Mouse (Mus musculus) hindbrain, embryonic 12.5 days (tissue): Measurements from ENCODE around the gene Cds1. TPM values are rescaled to one million over a fixed set of nuclear protein-coding genes. Genes with fewer than 3 reads are reported as not detected.

Source experiments
- ATAC-seq: fragments of 200-750 bp; cut with Nextera tagmentation; 2 replicates; pipeline ENCODE4 v1.8.0; 2017; ENCODE audit warnings: moderate TSS enrichment; ENCODE audit not compliant: low FRiP score
- H3K27ac ChIP-seq: fragments of 300-500 bp; sonication (generic); 2 replicates; pipeline ENCODE4 v1.5.1; 2016; ENCODE audit warnings: mild to moderate bottlenecking
- H3K27me3 ChIP-seq: fragments of 300-500 bp; sonication (generic); 2 replicates; pipeline ENCODE4 v1.6.1; 2016; ENCODE audit warnings: mild to moderate bottlenecking
- H3K36me3 ChIP-seq: fragments of 300-500 bp; sonication (generic); 2 replicates; pipeline ENCODE4 v1.6.1; 2016; ENCODE audit warnings: mild to moderate bottlenecking
- H3K4me1 ChIP-seq: fragments of 300-500 bp; sonication (generic); 2 replicates; pipeline ENCODE4 v1.6.1; 2016
- H3K4me2 ChIP-seq: fragments of 300-500 bp; sonication (generic); replicated peaks from 2 replicates; pipeline ENCODE4 v1.6.1; 2016; ENCODE audit warnings: mild to moderate bottlenecking
- H3K4me3 ChIP-seq: fragments of 300-500 bp; sonication (generic); 2 replicates; pipeline ENCODE4 v1.5.1; 2016; ENCODE audit warnings: mild to moderate bottlenecking
- H3K9ac ChIP-seq: fragments of 300-500 bp; sonication (generic); 2 replicates; pipeline ENCODE4 v1.6.1; 2016; ENCODE audit warnings: mild to moderate bottlenecking, moderate library complexity
- H3K9me3 ChIP-seq: fragments of 300-500 bp; sonication (generic); replicated peaks from 2 replicates; pipeline ENCODE4 v1.6.1; 2016; ENCODE audit warnings: mild to moderate bottlenecking
- WGBS: fragments of 180-500 bp; shearing (Covaris S2); methylation state at CpG from one replicate; pipeline ENCODE4 v1.1.7; 2016; 5-methylcytosine and 5-hydroxymethylcytosine counted together
- polyA plus RNA-seq: library from polyadenylated mRNA; unstranded; fragments of >200 nt; fragmentation: Nextera tagmentation; extraction: Ambion mirVana; gene quantifications from 2 replicates; pipeline ENCODE4 v1.2.1, GENCODE M21; 2016

Cds1 gene
- 3.2 and 3.5 TPM in 2 replicates for polyA plus RNA-seq

DNA sequence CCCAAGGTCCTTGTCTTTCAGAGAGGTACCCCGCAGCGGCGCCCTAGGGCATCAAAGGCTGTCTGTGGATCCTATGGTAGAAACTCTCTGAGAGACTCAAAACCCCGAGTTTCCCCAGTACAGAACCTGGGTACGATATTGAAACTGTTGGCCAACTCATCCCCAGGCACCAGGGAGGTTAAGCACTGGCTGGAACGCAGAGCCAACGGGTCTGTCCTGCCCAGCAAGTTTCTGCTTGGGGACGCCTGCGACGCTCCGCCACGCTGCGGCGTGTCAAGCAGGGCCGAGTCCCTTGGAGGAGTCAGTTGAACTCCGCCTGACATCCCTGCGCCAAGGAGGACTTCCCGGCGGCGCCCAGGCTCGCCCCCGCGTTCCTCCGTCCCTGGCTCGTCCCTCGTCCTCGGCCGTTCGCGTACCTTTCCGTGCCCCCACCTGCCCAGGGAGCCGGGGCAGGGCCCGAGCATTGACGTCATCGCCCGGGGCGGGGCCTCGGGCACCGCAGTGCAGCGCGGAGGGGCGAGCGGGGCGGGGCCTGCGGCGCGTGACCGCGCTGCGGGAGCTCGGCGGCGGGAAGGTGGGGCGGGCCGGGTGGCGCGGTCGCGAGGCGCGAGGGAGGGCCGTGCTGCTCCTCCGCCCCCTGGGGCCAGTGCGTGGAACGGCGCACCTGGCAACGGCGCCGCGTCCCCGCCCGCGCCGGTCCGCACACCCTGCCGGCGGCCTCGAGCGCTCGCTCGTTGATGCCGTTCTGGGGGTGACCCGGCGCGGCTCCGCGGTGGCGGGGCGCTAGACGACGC lies at the start of gene Cds1:
Gene Cds1, plus strand, starts transcription at position 577 of the 794 bp plus-strand sequence.
- Histone ChIP-seq H3K4me1 (peaks cover 6% of the 10 kb centered on the region; the same call in 1 of the 2 replicates), H3K27ac (no peak within 1 kb of the TSS), H3K9ac (peak within 1 kb of the TSS; percentile 68), H3K4me2 (peak within 1 kb of the TSS; percentile 98), H3K27me3 (peaks cover 80% of the 10 kb centered on the region), H3K9me3 (no peaks in the 10 kb centered on the region), H3K4me3 (peak within 1 kb of the TSS; percentile 68), H3K36me3 (no peaks in the 10 kb centered on the region)
- under 1% methylated on average over 61 of the region's 91 CpGs for WGBS
- ATAC-seq, result peak; percentile 88

DNA sequence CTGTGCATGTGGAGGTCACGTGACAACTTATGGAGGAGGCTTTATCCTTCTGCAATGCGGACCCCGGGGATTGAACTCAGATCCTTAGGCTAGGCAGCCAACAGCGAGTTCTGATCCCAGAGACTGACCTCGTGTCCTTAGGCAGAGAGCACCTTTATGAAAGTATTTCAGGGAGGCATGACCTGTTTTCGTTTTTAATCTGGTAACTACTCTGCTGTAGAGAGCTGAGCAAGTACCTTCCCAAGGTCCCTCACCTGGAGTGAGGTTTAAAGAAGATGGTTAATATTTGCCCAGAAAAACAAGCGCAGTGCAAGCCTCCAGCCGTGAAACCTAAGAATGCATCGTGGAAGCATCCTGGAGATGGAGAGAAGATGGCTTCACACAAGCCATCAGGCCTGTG lies 40.7 kb upstream of the Cds1 start:
- no peak overlapping the region for H3K4me2 ChIP-seq
- no peaks in the 10 kb centered on the region for H3K27me3 ChIP-seq
- 91% methylated on average over 9 of the region's 9 CpGs for WGBS
- ATAC-seq, result no peak
- H3K27ac ChIP-seq, result no peak overlapping the region
- H3K4me1 ChIP-seq, result 0 out of 2 replicates have a peak, but pooled peaks cover 5% of the 10 kb centered on the region
- H3K4me3 ChIP-seq, result no peak overlapping the region
- no peak overlapping the region for H3K9ac ChIP-seq
- H3K36me3 ChIP-seq, result no peaks in the 10 kb centered on the region
- H3K9me3 ChIP-seq, result no peaks in the 10 kb centered on the region

DNA sequence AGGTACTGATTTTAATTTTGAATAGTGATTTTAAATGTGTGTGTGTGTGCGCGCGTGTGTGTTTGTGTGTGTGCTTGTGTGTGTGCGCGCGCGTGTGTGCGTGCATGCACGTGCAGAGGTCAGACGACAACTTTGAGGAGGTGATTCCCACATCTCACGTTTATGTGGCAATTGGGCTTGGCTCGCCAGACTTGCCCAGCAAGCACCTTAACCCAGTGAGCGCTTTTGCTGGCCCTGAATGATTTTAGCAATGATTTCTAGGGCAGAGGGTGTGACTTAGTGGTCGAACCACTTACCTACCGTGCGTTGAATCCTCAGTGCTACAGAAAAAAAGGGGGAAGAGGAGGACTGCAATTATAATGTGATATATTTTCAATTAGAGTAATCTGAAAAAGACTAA lies 40.2 kb upstream of the Cds1 start:
- Histone ChIP-seq H3K36me3 (no peaks in the 10 kb centered on the region), H3K4me1 (0 out of 2 replicates have a peak, but pooled peaks cover 5% of the 10 kb centered on the region), H3K27me3 (no peaks in the 10 kb centered on the region), H3K9ac (no peak overlapping the region), H3K4me3 (no peak overlapping the region), H3K9me3 (no peaks in the 10 kb centered on the region), H3K27ac (no peak overlapping the region), H3K4me2 (no peak overlapping the region)
- 95% methylated on average over 16 of the region's 16 CpGs for WGBS
- ATAC-seq, result no peak

DNA sequence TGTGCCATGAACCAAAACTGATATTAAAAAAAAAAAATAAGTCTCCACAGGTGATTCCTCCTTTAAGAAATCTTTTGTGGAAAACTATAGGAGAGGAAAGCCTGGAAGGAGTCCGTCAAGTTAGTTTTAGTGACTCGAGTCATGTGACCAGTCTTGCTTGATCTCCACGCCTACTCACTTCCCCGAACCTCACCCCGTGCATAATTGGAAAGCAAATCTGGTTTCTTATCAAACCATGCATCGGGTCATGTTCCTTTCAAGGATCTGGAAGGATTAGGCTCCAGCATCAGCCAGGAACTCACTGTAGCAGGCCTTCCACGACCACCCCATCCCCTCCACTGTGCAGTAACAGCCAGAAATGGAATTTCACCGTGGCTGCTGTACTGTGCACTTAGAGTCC lies 39.2 kb upstream of the Cds1 start:
- ATAC-seq, result no peak
- WGBS, result 85% methylated on average over 8 of the region's 8 CpGs
- Histone ChIP-seq H3K36me3 (no peaks in the 10 kb centered on the region), H3K4me2 (no peak overlapping the region), H3K9me3 (no peaks in the 10 kb centered on the region), H3K27me3 (no peaks in the 10 kb centered on the region), H3K4me1 (0 out of 2 replicates have a peak, but pooled peaks cover 3% of the 10 kb centered on the region), H3K27ac (no peak overlapping the region), H3K9ac (no peak overlapping the region), H3K4me3 (no peak overlapping the region)

DNA sequence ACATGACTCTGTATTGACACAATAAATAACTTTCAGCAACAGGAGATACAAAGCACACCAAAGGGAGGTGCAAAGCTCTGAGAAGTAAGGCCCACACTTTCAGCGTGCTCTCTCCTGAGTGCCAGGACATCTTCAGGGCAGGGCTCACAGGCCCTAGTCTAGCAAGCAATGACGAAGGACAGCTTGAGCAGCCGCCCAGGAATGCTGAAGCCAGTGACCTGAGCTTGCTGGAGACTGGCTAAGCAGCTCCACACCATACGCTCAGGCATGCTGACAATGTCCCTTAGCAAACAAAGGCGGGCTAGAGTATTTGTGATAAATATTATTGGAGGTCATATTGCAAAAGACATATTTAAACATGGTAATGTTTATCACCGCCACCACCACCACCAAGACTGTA lies 38.6 kb upstream of the Cds1 start:
- H3K4me2 ChIP-seq, result no peak overlapping the region
- H3K27me3 ChIP-seq, result no peaks in the 10 kb centered on the region
- H3K36me3 ChIP-seq, result no peaks in the 10 kb centered on the region
- no peak overlapping the region for H3K4me3 ChIP-seq
- H3K27ac ChIP-seq, result no peak overlapping the region
- WGBS, result 85% methylated on average over 6 of the region's 6 CpGs
- H3K9ac ChIP-seq, result no peak overlapping the region
- H3K4me1 ChIP-seq, result no peaks in the 10 kb centered on the region
- ATAC-seq, result no peak
- H3K9me3 ChIP-seq, result no peaks in the 10 kb centered on the region

DNA sequence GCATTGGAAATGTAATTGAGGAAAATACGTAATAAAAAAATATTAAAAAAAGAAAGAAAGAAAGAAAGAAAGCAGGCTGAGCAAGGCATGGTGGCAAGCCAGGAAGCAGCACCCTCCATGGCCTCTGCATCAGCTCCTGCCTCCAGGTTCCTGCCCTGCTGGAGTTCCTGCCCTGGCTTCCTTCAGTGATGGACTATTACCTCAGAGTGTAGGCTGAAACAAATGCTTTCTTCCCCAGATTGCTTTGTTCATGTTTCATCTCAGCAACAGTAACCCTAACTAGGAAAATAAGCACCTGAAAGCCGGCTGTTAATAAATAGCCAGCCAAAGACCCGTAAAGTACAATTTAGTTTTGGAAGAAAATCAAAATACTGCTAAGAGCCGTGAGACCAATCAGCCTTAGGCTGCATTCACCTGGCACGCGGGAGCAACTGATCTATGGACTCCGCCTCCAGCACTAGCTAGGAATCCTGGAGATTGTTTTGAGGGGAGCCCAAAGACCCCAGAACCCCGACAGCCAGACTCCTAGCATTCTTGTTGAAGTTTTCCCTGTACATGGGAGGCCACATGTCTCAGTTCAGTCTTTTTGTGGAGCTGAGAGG lies 36.5 kb upstream of the Cds1 start:
- Histone ChIP-seq H3K9me3 (no peaks in the 10 kb centered on the region), H3K4me2 (no peak overlapping the region), H3K27ac (no peak overlapping the region), H3K4me1 (no peaks in the 10 kb centered on the region), H3K36me3 (no peaks in the 10 kb centered on the region), H3K9ac (no peak overlapping the region), H3K4me3 (no peak overlapping the region), H3K27me3 (no peaks in the 10 kb centered on the region)
- WGBS, result 79% methylated on average over 8 of the region's 8 CpGs
- ATAC-seq, result no peak

DNA sequence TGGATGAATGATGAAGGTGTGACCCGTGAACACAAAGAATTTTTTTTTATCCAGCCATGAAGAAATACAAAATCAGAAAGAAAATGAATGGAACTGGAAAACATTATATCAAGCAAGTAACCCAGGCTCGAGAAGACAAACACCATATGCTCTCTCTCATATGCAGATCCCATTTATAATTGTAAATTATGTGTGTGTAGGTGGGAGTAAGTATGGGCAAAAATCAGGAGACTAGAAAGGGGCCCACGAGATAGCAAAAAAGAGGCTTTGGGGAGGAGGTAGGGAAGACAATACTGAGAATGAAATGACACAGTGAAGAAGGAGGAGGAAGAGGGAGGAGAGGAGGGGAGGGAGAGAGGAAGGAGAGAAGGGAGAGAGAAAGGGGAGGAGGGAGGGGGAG lies 27.6 kb upstream of the Cds1 start:
- H3K9ac ChIP-seq, result no peak overlapping the region
- no peaks in the 10 kb centered on the region for H3K36me3 ChIP-seq
- no peaks in the 10 kb centered on the region for H3K9me3 ChIP-seq
- no peak overlapping the region for H3K27ac ChIP-seq
- H3K4me1 ChIP-seq, result no peaks in the 10 kb centered on the region
- ATAC-seq, result no peak
- no peak overlapping the region for H3K4me3 ChIP-seq
- H3K27me3 ChIP-seq, result no peaks in the 10 kb centered on the region
- WGBS, result 73% methylated on average over 3 of the region's 3 CpGs
- no peak overlapping the region for H3K4me2 ChIP-seq

DNA sequence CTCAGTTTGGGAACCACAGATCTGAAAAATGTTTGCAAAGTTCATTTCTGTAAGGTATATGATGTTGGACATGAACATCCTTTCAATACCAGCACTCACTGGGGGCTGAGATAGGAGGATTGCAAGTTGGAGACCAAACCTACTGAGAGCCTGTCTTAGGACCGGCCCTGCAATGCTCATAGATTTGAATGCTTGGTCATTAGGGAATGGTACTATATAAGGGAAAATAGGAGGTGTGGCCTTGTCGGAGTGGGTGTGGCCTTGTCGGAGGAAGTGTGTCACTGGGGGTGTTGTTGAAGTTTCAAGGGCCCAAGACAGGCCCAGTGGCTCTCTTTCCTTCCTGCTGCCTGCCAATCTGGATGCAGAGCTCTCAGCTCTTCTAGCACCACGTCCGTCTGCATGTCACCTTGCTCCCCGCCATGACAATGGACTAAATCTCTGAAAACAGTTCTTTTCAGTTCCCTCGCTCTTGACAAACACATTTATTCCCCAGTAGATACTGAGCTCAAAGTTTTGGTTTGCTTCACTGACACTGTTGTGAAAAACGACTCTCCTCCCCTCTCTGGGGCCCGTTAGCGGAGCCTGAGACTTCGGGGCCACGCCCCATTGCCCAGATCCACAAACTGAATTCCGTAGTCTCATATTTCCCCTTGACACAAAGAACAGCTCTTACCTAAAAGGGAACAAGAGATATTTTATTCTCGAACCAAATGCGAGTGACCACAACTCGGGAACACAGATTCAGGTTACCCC lies 24.3 kb upstream of the Cds1 start:
- ATAC-seq, result no peak
- Histone ChIP-seq H3K9ac (no peak overlapping the region), H3K4me3 (no peak overlapping the region), H3K27me3 (no peaks in the 10 kb centered on the region), H3K36me3 (no peaks in the 10 kb centered on the region), H3K4me1 (no peaks in the 10 kb centered on the region), H3K4me2 (no peak overlapping the region), H3K9me3 (no peaks in the 10 kb centered on the region), H3K27ac (no peak overlapping the region)
- 81% methylated on average over 16 of the region's 16 CpGs for WGBS

DNA sequence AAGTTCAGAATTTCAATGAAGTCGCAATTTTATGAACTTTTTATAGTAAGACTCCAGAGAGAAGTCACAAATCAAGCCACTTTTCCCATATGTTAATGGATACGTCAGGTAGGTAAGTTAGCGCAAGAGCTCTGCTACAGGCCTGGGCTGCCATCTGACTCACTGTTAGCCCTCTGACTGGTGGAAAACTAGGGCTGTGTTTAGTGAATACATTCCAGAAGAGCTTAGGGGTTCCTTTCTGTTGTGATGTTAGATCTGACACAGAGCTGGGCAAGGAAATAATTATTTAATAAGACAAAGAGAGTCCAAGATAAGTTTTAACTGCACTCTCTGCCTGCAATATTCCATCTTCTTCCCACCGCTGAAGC lies 23.7 kb upstream of the Cds1 start:
- no peaks in the 10 kb centered on the region for H3K27me3 ChIP-seq
- H3K36me3 ChIP-seq, result no peaks in the 10 kb centered on the region
- no peak for ATAC-seq
- H3K9ac ChIP-seq, result no peak overlapping the region
- H3K27ac ChIP-seq, result no peak overlapping the region
- H3K4me2 ChIP-seq, result no peak overlapping the region
- 93% methylated on average over 4 of the region's 4 CpGs for WGBS
- H3K9me3 ChIP-seq, result no peaks in the 10 kb centered on the region
- H3K4me1 ChIP-seq, result no peaks in the 10 kb centered on the region
- no peak overlapping the region for H3K4me3 ChIP-seq

DNA sequence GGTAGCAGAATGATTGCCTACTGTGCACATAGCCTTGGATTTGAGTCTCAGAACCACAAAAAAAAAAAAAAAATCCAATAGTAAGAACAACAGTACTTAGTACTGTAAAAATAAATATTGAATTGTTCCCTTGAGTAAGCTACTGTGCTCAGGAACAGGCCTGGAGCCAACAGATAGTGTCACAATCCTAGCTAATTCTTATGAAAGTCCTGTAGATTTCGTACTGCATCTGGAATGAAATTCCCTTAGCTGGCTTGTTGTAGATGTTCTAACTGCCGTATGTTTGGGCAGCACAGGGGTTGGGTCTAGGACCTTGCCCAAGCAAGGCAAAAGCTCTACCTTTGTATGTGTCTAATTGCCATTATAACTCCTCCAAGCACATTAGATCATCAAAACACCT lies 22.9 kb upstream of the Cds1 start:
- Histone ChIP-seq H3K36me3 (no peaks in the 10 kb centered on the region), H3K9ac (no peak overlapping the region), H3K4me2 (no peak overlapping the region), H3K4me1 (no peaks in the 10 kb centered on the region), H3K4me3 (no peak overlapping the region), H3K27ac (no peak overlapping the region), H3K9me3 (no peaks in the 10 kb centered on the region), H3K27me3 (no peaks in the 10 kb centered on the region)
- no peak for ATAC-seq
- WGBS, result 95% methylated on average over 2 of the region's 2 CpGs

DNA sequence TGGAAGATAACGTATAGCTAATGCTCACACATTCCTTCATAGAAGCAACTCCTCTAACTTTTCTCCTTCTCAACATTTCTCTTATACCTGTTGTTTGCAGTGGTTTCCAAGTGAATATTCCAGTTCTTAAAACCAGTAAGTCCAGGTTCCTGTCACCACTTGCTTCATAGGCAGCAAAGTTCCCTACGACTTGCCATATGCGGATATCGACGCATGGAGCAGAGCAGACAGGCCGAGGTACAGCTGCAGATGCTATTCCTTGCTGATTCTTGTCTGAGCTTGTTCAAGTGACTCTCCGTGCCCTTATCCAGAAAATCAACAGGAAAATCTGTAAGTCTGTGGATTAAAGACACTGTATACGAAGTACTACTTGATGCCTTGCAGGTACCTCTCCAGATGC lies 22.5 kb upstream of the Cds1 start:
- Histone ChIP-seq H3K9me3 (no peaks in the 10 kb centered on the region), H3K27ac (no peak overlapping the region), H3K4me1 (no peaks in the 10 kb centered on the region), H3K27me3 (no peaks in the 10 kb centered on the region), H3K36me3 (no peaks in the 10 kb centered on the region), H3K4me2 (no peak overlapping the region), H3K9ac (no peak overlapping the region), H3K4me3 (no peak overlapping the region)
- 97% methylated on average over 8 of the region's 8 CpGs for WGBS
- no peak for ATAC-seq

DNA sequence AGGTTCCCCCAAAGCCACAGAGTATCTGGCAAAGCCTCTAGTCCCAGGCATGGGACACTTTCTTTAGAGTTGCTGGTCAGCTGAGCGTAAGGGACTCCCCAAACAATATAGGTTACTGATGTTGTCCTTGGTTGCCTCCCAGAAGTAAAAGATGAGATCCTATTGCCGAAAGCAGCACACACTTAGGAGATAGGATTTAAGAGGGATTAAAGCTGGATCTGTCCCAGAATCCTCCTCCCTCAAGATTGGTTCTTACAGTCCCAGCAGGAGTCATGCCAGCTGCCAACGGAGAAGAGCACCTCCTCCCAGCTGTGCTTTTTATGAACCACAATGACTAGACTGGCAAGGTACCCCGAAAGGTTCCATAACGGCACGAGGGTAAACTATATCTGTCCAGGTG lies 20.0 kb upstream of the Cds1 start:
- WGBS, result 87% methylated on average over 6 of the region's 6 CpGs
- no peak overlapping the region for H3K4me3 ChIP-seq
- no peaks in the 10 kb centered on the region for H3K9me3 ChIP-seq
- ATAC-seq, result no peak
- H3K27ac ChIP-seq, result no peak overlapping the region
- H3K4me1 ChIP-seq, result no peaks in the 10 kb centered on the region
- no peaks in the 10 kb centered on the region for H3K36me3 ChIP-seq
- no peak overlapping the region for H3K4me2 ChIP-seq
- H3K27me3 ChIP-seq, result no peaks in the 10 kb centered on the region
- no peak overlapping the region for H3K9ac ChIP-seq
